Mouse (Mus musculus) thymus, adult 2 months (tissue): ENCODE data around the gene Nr2f6. TPM values are rescaled to one million over a fixed set of nuclear protein-coding genes. Genes with fewer than 3 reads are reported as not detected.
"Not testable (repeated sequence)": the region's sequence is repeated elsewhere in the genome, so short reads cannot be mapped to it uniquely, and the experiment has no call there.

Source experiments
- DNase-seq: peaks from one replicate; pipeline ENCODE4 v3.0.0; 2021
- H3K27ac ChIP-seq: fragments of 200-500 bp; 2 replicates; pipeline ENCODE4 v1.5.1; 2012; ENCODE audit warnings: low read length, control low read depth; ENCODE audit not compliant: control insufficient read depth, insufficient read depth
- H3K27me3 ChIP-seq: fragments of 200-500 bp; 2 replicates; pipeline ENCODE4 v1.6.1; 2012; ENCODE audit warnings: mild to moderate bottlenecking, low read length, moderate library complexity, mixed read lengths; ENCODE audit not compliant: control insufficient read depth, insufficient read depth
- H3K36me3 ChIP-seq: fragments of 200-500 bp; 2 replicates; pipeline ENCODE4 v1.6.1; 2012; ENCODE audit warnings: mild to moderate bottlenecking, low read length, moderate library complexity; ENCODE audit not compliant: control insufficient read depth, insufficient read depth
- H3K4me1 ChIP-seq: fragments of 200-500 bp; replicated peaks from 2 replicates; pipeline ENCODE4 v1.6.1; 2012; ENCODE audit warnings: low read length; ENCODE audit not compliant: control insufficient read depth, insufficient read depth
- H3K4me3 ChIP-seq: fragments of 200-500 bp; 2 replicates; pipeline ENCODE4 v1.5.1; 2012; ENCODE audit warnings: mild to moderate bottlenecking, low read length, control low read depth, moderate library complexity; ENCODE audit not compliant: control insufficient read depth, insufficient read depth
- CTCF ChIP-seq: fragments of 200-500 bp; IDR thresholded peaks from 2 replicates; pipeline ENCODE4 v1.5.1; 2012; ENCODE audit warnings: mild to moderate bottlenecking, control low read depth, low read length, moderate library complexity, borderline replicate concordance; ENCODE audit not compliant: control insufficient read depth, poor library complexity, insufficient read depth; ENCODE audit errors: extremely low read depth
- POLR2A ChIP-seq: fragments of 200-500 bp; IDR thresholded peaks from 2 replicates; pipeline ENCODE4 v1.6.1; 2012; ENCODE audit warnings: mild to moderate bottlenecking, low read length, control low read depth, moderate library complexity; ENCODE audit not compliant: control insufficient read depth, poor library complexity, insufficient read depth; ENCODE audit errors: extremely low read depth
- WGBS: fragments of 180-500 bp; shearing (Covaris S2); methylation state at CpG from one replicate; pipeline ENCODE4 v1.1.7; 2018; 5-methylcytosine and 5-hydroxymethylcytosine counted together
- polyA plus RNA-seq: library from polyadenylated mRNA; depleted of rRNA; stranded (reverse); fragments of >200 nt; gene quantifications from 2 replicates; pipeline ENCODE4 v1.2.3, GENCODE M21; 2012; rRNA removed

The Nr2f6 gene
- polyA plus RNA-seq, 1 experiment: 71.2 TPM

GRCm38 (mm10) chr8:71351117-71351516 lies 30.6 kb downstream of the Nr2f6 start:
- TF ChIP-seq CTCF: no peak
- no peaks in the 10 kb centered on the region for H3K27me3 ChIP-seq
- 85% methylated on average over 3 of the region's 3 CpGs for WGBS
- peaks cover 66% of the 10 kb centered on the region for H3K36me3 ChIP-seq
- H3K4me1 ChIP-seq: no peaks in the 10 kb centered on the region
- H3K4me3 ChIP-seq: no peak overlapping the region
- no peak for DNase-seq
- H3K27ac ChIP-seq: no peak overlapping the region

GRCm38 (mm10) chr8:71346581-71346980 lies 35.2 kb downstream of the Nr2f6 start:
- peaks cover 70% of the 10 kb centered on the region for H3K36me3 ChIP-seq
- H3K27ac ChIP-seq: no peak overlapping the region
- no peaks in the 10 kb centered on the region for H3K4me1 ChIP-seq
- no peak for TF ChIP-seq POLR2A
- TF ChIP-seq CTCF: no peak
- DNase-seq: no peak
- H3K4me3 ChIP-seq: no peak overlapping the region
- H3K27me3 ChIP-seq: no peaks in the 10 kb centered on the region
- 97% methylated on average over 1 of the region's 1 CpGs for WGBS

- Histone ChIP-seq H3K36me3 (peaks cover 28% of the 10 kb centered on the region), H3K4me3 (no peak overlapping the region), H3K4me1 (no peaks in the 10 kb centered on the region), H3K27ac (no peak overlapping the region), H3K27me3 (no peaks in the 10 kb centered on the region)
- no peak for TF ChIP-seq CTCF
- peak; percentile 43 for DNase-seq
- WGBS: 98% methylated on average over 5 of the region's 5 CpGs
These were observed 41.1 kb downstream of the Nr2f6 start for GRCm38 (mm10) chr8:71340625-71341024.

- not testable (repeated sequence) for DNase-seq, H3K36me3 ChIP-seq, H3K4me1 ChIP-seq, H3K27ac ChIP-seq, H3K4me3 ChIP-seq, H3K27me3 ChIP-seq
- WGBS: 95% methylated on average over 6 of the region's 6 CpGs
These were observed 43.9 kb downstream of the Nr2f6 start for GRCm38 (mm10) chr8:71337834-71338233.

- H3K4me3 ChIP-seq: no peak overlapping the region
- H3K27ac ChIP-seq: no peak overlapping the region
- H3K27me3 ChIP-seq: no peaks in the 10 kb centered on the region
- DNase-seq: peak; percentile 43
- no peaks in the 10 kb centered on the region for H3K4me1 ChIP-seq
- H3K36me3 ChIP-seq: peaks cover 60% of the 10 kb centered on the region
- TF ChIP-seq POLR2A (no peak), CTCF (no peak)
- WGBS: 96% methylated on average over 1 of the region's 1 CpGs
These were observed 56.9 kb downstream of the Nr2f6 start for GRCm38 (mm10) chr8:71324848-71325247.

Other genes with a start within 250 kb of the Nr2f6 start
- 82.5 and 90.7 TPM in 2 replicates for gene Myo9b, start 109.2 kb downstream of the Nr2f6 start, polyA plus RNA-seq
- gene Haus8, start 109.0 kb downstream of the Nr2f6 start, polyA plus RNA-seq: 17.7 and 18.5 TPM in 2 replicates
- gene Use1, start 15.1 kb downstream of the Nr2f6 start, polyA plus RNA-seq: 133 and 156 TPM in 2 replicates
- gene Ocel1, start 10.7 kb downstream of the Nr2f6 start, polyA plus RNA-seq: 34.9 and 36.1 TPM in 2 replicates
- gene Ushbp1, start 13.8 kb upstream of the Nr2f6 start, polyA plus RNA-seq: 9.9 and 13.6 TPM in 2 replicates
- 219 and 225 TPM in 2 replicates for gene Babam1, start 14.9 kb upstream of the Nr2f6 start, polyA plus RNA-seq
- 60.0 and 72.6 TPM in 2 replicates for gene Ankle1, start 24.1 kb upstream of the Nr2f6 start, polyA plus RNA-seq
- gene Abhd8, start 81.7 kb upstream of the Nr2f6 start, polyA plus RNA-seq: 282 and 336 TPM in 2 replicates
- 119 and 125 TPM in 2 replicates for gene Mrpl34, start 83.0 kb upstream of the Nr2f6 start, polyA plus RNA-seq
- gene Dda1, start 87.2 kb upstream of the Nr2f6 start, polyA plus RNA-seq: 201 and 216 TPM in 2 replicates
- 34.8 and 40.7 TPM in 2 replicates for gene Ano8, start 104.0 kb upstream of the Nr2f6 start, polyA plus RNA-seq
- 56.8 and 58.7 TPM in 2 replicates for gene Gtpbp3, start 106.1 kb upstream of the Nr2f6 start, polyA plus RNA-seq
- 59.2 and 62.6 TPM in 2 replicates for gene Plvap, start 129.8 kb upstream of the Nr2f6 start, polyA plus RNA-seq
- gene Ccdc194, start 143.8 kb upstream of the Nr2f6 start, polyA plus RNA-seq: 0.09 and 0.11 TPM in 2 replicates
- gene Bst2, start 155.5 kb upstream of the Nr2f6 start, polyA plus RNA-seq: 457 and 474 TPM in 2 replicates
- 166 and 182 TPM in 2 replicates for gene Mvb12a, start 161.0 kb upstream of the Nr2f6 start, polyA plus RNA-seq
- gene Tmem221, start 176.9 kb upstream of the Nr2f6 start, polyA plus RNA-seq: 15.5 and 17.2 TPM in 2 replicates
- 0.05 and 0.06 TPM in 2 replicates for gene Nxnl1, start 184.6 kb upstream of the Nr2f6 start, polyA plus RNA-seq
- 174 and 176 TPM in 2 replicates for gene Slc27a1, start 186.9 kb upstream of the Nr2f6 start, polyA plus RNA-seq
- 280 and 369 TPM in 2 replicates for gene Pgls, start 210.2 kb upstream of the Nr2f6 start, polyA plus RNA-seq
- 23.9 and 28.4 TPM in 2 replicates for gene Fam129c, start 215.7 kb upstream of the Nr2f6 start, polyA plus RNA-seq
- 134 and 158 TPM in 2 replicates for gene Colgalt1, start 229.0 kb upstream of the Nr2f6 start, polyA plus RNA-seq